Mouse (Mus musculus) liver, embryonic 14 days (tissue): ENCODE results near the gene Mkks. TPM values are rescaled to one million over a fixed set of nuclear protein-coding genes. Genes with fewer than 3 reads are reported as not detected.

Source experiments
- polyA plus RNA-seq: library from polyadenylated mRNA; depleted of rRNA; stranded (reverse); fragments of >200 nt; gene quantifications from 2 replicates; pipeline ENCODE4 v1.2.3, GENCODE M21; 2012; rRNA removed

Mkks gene
- polyA plus RNA-seq, result 2.7 and 3.4 TPM in 2 replicates

DNA sequence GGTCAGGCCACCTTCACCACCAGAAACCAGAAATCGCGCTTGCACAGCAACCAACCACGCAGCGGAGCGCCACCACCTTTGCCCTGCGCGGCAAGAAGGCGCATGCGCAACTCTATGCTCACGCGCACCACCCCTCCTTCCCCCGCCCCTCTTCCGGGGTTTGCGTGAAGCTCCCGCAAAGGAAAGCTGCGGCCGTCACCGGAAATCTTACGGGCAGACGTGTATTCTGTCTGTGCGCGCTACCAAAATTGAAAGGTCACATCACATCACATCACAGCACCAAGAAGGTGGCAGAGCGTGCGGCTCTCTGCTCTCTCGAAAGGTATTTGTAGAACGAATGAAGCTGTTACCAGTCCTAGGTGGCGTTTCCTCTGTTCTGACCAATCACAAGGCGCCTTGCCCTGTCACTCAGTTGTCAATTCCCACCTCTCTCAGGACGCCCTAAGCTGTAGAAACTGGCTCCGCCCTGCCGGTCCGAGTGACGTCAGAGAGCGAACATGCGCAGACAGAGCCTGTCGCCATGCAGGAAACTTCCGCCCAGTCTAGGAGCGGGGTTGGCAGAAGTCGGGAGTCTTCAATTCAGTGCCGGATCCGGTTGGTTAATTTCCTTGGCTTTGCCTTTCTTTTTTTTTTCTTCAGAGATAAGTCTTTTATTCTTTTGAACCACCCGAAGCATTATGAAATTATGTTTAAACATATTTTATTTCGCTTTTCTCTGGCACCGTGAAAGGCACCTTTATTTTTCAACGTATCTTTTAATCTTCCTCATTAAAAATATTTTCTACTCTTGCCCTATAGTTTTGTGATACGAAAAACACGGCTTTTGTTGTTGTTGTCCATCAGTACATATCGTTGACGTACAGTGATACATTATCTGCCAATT, at the start of gene Mkks, which contains the start of the genes Slx4ip and AL731706.1:
TSS of gene Mkks (minus strand) at position 322 of the 883 bp plus-strand sequence.
TSS of gene Slx4ip (plus strand) at position 151 of the 883 bp plus-strand sequence.
TSS of gene AL731706.1 (minus strand) at position 322 of the 883 bp plus-strand sequence.

DNA sequence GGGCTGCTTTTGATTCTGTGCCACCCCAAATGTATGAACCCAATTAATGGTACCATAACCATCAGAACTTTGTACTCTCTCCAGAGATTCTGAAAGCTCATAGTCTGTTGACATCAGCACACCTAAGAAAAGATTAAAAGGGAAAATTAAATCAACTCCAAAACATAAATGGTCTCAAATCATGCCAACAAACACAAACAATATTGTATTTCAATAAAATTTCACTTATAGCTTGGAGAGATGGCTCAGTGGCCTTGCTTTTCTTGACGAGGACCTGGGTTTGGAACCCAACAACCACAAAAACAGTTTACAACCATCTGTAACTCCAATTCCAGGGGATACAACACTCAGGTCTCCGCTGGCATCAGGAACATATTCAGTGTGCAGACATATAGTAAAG, 5.6 kb downstream of the Mkks start, which contains the start of gene AL731706.2:
TSS of gene AL731706.2 (minus strand) at position 101 of the 400 bp plus-strand sequence.

Other genes with a start within 250 kb of the Mkks start
- gene Snap25, start 177.9 kb downstream of the Mkks start, polyA plus RNA-seq, result 0.03 and 0.11 TPM in 2 replicates
- gene AL731706.2, start 5.7 kb downstream of the Mkks start, polyA plus RNA-seq, result not detected in 2 replicates
- gene Slx4ip, start 171 bp downstream of the Mkks start, polyA plus RNA-seq, result 1.3 TPM in 2 replicates
- 10.4 and 12.0 TPM in 2 replicates for gene AL731706.1, start within 50 bp of the Mkks start, polyA plus RNA-seq
- gene Jag1, start 225.3 kb upstream of the Mkks start, polyA plus RNA-seq, result 0.50 and 0.54 TPM in 2 replicates